Mouse (Mus musculus) kidney, postnatal 4 days (tissue): ENCODE data around the gene Olfr1253.

Source experiments
- DNase-seq, 2 experiments: peaks; one replicate each; pipeline ENCODE4 v3.0.0; 2021; ENCODE audit warnings: mixed read lengths in 2 of 2

Gene Olfr1253

DNA sequence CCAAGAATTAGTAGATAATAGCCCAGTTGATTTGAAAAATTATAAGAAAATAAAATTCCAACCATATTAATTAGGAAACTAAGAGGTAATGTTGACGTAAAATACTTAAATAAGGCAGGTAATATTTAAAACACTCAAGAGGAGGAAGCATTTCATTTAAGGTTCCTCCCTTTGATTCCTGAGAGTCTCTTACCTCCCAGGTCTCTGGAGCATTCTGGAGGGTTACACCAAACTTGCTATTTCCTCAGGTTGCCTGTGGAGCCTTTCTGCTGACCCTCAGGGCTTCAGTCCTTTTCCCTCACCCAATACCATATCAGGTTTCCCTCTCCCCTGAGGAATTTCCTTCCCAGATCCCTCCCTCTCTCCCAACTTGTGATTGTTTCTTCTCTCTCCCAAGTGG, at the start of gene Olfr1253:
Gene Olfr1253, minus strand, starts transcription at position 101 of the 400 bp plus-strand sequence.
- DNase-seq = no peak

GRCm38 (mm10) chr2:89799583-89799982, 42.7 kb upstream of the Olfr1253 start:
- DNase-seq = no peak

- DNase-seq = no peak
These were observed 36.6 kb upstream of the Olfr1253 start, which contains the start of gene Olfr1254 for GRCm38 (mm10) chr2:89793519-89793918. Gene Olfr1254, minus strand, starts transcription at chr2:89793619.

- no peak for DNase-seq
These were observed 32.0 kb downstream of the Olfr1253 start, which contains the start of gene Olfr1252 for GRCm38 (mm10) chr2:89724912-89725311. Gene Olfr1252, minus strand, starts transcription at chr2:89725012.
